Mouse (Mus musculus): ENCODE data around the gene Dyrk1a. TPM values are rescaled to one million over a fixed set of nuclear protein-coding genes. Genes with fewer than 3 reads are reported as not detected.

The Dyrk1a gene
- polyA plus RNA-seq (2015; fragmentation: Nextera tagmentation; extraction: Ambion mirVana), result 8.0 and 8.3 TPM in 2 replicates

DNA sequence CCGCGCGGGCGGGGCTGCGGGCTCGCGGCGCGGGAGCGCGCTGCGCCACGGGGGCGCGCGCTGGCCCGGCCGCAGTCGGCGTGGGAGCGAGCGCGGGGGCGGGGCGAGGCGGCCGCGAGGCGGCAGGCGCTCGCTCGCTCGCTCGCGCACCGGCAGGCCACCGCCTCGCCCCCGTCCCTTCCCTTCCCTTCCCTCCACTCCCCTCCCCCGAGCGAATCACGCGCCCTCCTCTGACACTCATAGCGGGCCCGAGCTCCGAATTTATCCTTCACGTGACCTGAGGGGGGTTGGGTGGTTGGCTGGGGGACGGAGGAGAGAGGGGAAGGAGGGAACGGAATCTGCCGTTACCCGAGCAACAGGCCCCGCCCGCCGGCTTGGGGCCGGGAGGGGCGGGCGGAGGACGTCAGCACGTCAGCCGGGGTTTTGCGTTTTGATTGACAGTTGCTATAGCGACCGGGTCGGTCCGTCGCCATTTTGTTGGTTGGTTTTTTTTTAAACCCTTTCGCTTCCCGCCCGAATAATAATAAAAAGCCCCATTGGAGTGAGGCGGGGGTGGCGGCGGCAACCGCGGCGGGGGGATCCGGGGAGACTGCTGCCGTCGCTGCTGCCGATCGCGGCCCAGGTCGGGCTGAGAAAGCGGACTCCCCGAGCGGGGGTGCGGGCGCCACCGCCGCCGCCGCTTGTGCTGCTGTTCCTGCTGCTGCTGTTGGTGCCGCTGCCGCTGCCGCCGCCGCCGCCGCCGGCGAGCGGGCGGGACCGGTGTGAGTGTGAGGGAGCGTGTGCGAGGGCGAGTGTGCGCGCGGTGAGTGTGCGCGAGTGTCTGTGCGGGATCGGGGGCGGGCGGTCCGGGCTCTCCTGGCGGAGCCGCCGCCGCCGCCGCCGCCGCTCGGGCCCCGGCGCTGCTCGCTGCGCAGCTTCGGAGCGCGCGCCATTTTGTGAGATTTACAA, at the start of gene Dyrk1a:
TSS of gene Dyrk1a (plus strand) at position 782 of the 948 bp plus-strand sequence.
- Histone ChIP-seq H3K27ac (ENCODE audit: low read depth, low read length) (peak within 1 kb of the TSS; percentile 100), H3K4me1 (replicated peaks; ENCODE audit: control insufficient read depth, insufficient read depth, low read length) (peaks cover 6% of the 10 kb centered on the region; the same call in 1 of the 2 replicates), H3K36me3 (ENCODE audit: control insufficient read depth, insufficient read depth) (no peaks in the 10 kb centered on the region), H3K4me2 (replicated peaks; ENCODE audit: low read depth) (peak within 1 kb of the TSS; percentile 74), H3K9ac (ENCODE audit: low read depth, low read length) (peak within 1 kb of the TSS; percentile 99), H3K4me3 (ENCODE audit: low read depth, low read length) (peak within 1 kb of the TSS; percentile 82), H3K9me3 (ENCODE audit: control insufficient read depth) (no peaks in the 10 kb centered on the region), H3K27me3 (replicated peaks; ENCODE audit: control insufficient read depth, insufficient read depth, low read length) (no peaks in the 10 kb centered on the region)
- WGBS, result under 1% methylated on average over 76 of the region's 133 CpGs
- ATAC-seq, result peak; percentile 87
- 0 out of 2 replicates have a peak, but pooled peaks have one; percentile 10 for TF ChIP-seq CTCF (IDR thresholded peaks at IDR 0.05; ENCODE audit: low read depth)

DNA sequence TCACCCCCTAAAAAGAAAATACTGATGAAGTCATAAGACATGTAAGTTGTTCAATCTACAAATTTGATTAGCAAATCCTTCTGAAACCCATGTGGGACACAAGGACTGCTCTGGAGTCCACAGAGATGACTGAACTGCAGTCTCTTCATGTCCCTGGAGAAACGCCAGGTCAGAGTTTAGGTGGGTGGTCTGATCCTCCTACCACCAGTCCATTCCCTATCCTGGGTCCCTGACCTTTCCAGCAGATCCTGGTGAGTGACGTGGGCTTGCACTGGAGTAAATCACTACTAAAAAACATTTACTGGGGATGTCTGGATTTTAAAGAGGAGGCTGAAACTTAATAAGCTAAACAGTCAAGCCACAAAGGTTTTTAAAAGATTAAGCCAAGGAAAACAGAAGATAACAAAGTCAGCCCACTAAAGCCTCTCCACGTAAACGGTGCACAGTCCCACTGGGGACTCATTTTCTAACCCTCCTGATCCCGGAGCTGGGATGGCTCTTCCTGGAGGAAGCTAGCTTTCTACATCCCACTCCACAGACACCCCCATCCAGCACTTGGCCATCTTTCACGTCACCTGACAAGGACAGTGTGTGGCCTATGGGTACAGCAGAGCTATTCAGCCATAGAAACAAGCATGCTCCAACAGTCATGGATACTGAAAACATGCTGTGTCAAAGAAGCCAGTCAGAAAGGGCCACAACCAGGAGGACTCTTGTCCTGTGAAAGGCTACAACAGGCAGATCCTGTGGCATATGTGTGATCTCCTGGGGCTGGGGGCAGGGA, 46.0 kb upstream of the Dyrk1a start:
- H3K27ac ChIP-seq (ENCODE audit: low read depth, low read length), result no peak overlapping the region
- WGBS, result 57% methylated on average over 6 of the region's 6 CpGs
- no peak overlapping the region for H3K9ac ChIP-seq (ENCODE audit: low read depth, low read length)
- H3K4me1 ChIP-seq (replicated peaks; ENCODE audit: control insufficient read depth, insufficient read depth, low read length), result peaks cover 11% of the 10 kb centered on the region; the same call in 1 of the 2 replicates
- H3K9me3 ChIP-seq (ENCODE audit: control insufficient read depth), result no peaks in the 10 kb centered on the region
- no peaks in the 10 kb centered on the region for H3K36me3 ChIP-seq (ENCODE audit: control insufficient read depth, insufficient read depth)
- no peak overlapping the region for H3K4me3 ChIP-seq (ENCODE audit: low read depth, low read length)
- ATAC-seq, result no peak
- H3K4me2 ChIP-seq (replicated peaks; ENCODE audit: low read depth), result no peak overlapping the region
- no peak for TF ChIP-seq CTCF (IDR thresholded peaks at IDR 0.05; ENCODE audit: low read depth)
- H3K27me3 ChIP-seq (replicated peaks; ENCODE audit: control insufficient read depth, insufficient read depth, low read length), result no peaks in the 10 kb centered on the region

DNA sequence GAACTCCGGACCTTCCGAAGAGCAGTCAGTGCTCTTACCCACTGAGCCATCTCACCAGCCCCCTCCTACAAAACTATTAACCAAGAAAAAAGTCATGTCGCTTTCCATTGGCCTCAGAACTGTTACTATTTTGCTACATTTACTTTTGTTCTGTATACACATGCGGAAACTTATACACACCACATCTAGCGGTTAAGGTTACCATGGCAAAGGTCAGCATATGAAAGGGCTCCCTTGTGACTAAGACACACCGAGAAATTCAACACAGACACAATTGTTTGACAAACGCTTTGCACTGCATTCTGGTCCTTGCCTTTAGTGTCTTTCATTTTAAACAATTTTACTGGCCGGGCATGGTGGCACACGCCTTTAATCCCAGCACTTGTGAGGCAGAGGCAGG, 45.1 kb upstream of the Dyrk1a start:
- no peaks in the 10 kb centered on the region for H3K27me3 ChIP-seq (replicated peaks; ENCODE audit: control insufficient read depth, insufficient read depth, low read length)
- 72% methylated on average over 9 of the region's 9 CpGs for WGBS
- ATAC-seq, result no peak
- no peak for TF ChIP-seq CTCF (IDR thresholded peaks at IDR 0.05; ENCODE audit: low read depth)
- H3K27ac ChIP-seq (ENCODE audit: low read depth, low read length), result no peak overlapping the region
- peak overlapping the region; percentile 78 for H3K4me2 ChIP-seq (replicated peaks; ENCODE audit: low read depth)
- no peaks in the 10 kb centered on the region for H3K9me3 ChIP-seq (ENCODE audit: control insufficient read depth)
- no peak overlapping the region for H3K4me3 ChIP-seq (ENCODE audit: low read depth, low read length)
- no peaks in the 10 kb centered on the region for H3K36me3 ChIP-seq (ENCODE audit: control insufficient read depth, insufficient read depth)
- H3K9ac ChIP-seq (ENCODE audit: low read depth, low read length), result no peak overlapping the region
- peaks cover 7% of the 10 kb centered on the region; the same call in 1 of the 2 replicates for H3K4me1 ChIP-seq (replicated peaks; ENCODE audit: control insufficient read depth, insufficient read depth, low read length)

- peak; percentile 55 for ATAC-seq
- Histone ChIP-seq H3K4me1 (replicated peaks; ENCODE audit: control insufficient read depth, insufficient read depth, low read length) (peaks cover 7% of the 10 kb centered on the region; the same call in 1 of the 2 replicates), H3K27me3 (replicated peaks; ENCODE audit: control insufficient read depth, insufficient read depth, low read length) (no peaks in the 10 kb centered on the region), H3K9ac (ENCODE audit: low read depth, low read length) (peak overlapping the region; percentile 78), H3K36me3 (ENCODE audit: control insufficient read depth, insufficient read depth) (no peaks in the 10 kb centered on the region), H3K4me2 (replicated peaks; ENCODE audit: low read depth) (peak overlapping the region; percentile 78), H3K4me3 (ENCODE audit: low read depth, low read length) (peak overlapping the region; percentile 80), H3K27ac (ENCODE audit: low read depth, low read length) (peak overlapping the region; percentile 97), H3K9me3 (ENCODE audit: control insufficient read depth) (no peaks in the 10 kb centered on the region)
- WGBS, result under 1% methylated on average over 23 of the region's 24 CpGs
- no peak for TF ChIP-seq CTCF (IDR thresholded peaks at IDR 0.05; ENCODE audit: low read depth)
Measured at GRCm38 (mm10) chr16:94525955-94526343, 43.9 kb upstream of the Dyrk1a start.

DNA sequence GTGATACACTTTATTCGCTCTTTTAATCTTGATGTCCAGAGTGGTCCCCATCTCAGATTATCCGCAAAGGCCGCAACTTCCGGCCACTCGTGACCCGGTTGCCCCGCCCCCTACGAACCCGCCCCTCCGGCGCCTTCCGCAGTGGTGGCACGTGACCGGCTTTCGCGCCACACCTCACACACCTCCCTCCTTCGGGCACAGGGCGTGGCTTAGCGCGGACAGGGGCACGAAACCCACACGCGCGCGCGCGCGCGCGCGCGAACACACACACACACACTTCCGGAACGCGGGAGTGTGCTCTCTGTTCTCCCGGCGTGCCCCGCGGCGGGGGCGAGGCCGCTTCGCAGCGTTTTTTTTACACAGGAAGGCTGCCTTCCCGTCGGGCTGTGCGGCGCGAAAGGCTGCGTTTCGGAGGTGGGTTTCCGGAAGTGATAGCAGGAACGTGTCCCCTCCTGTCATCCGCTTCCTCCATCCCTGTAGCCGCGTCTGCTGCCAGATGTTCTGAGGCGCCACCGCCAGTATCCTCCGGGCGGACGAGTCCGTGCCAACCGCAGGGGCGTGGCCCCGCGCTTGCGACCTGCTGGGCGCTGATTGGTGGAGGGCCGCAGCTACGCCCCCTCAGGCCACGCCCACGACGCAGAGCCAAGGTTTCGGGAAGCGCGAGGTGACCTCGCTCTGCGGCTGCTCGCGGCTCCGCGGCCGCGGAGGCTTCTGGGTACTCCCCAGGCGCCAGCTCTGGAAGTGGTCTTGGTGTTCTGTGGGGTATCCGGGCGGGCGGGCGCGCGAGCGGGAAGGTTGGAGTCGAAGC, 43.3 kb upstream of the Dyrk1a start, which contains the start of gene Vps26c:
TSS of gene Vps26c (minus strand) at position 487 of the 808 bp plus-strand sequence.
- H3K4me3 ChIP-seq (ENCODE audit: low read depth, low read length), result peak within 1 kb of the TSS; percentile 80
- peak within 1 kb of the TSS; percentile 78 for H3K9ac ChIP-seq (ENCODE audit: low read depth, low read length)
- no peaks in the 10 kb centered on the region for H3K9me3 ChIP-seq (ENCODE audit: control insufficient read depth)
- under 1% methylated on average over 92 of the region's 93 CpGs for WGBS
- TF ChIP-seq CTCF (IDR thresholded peaks at IDR 0.05; ENCODE audit: low read depth), result 0 out of 2 replicates have a peak, but pooled peaks have one; percentile 11
- peak within 1 kb of the TSS; percentile 78 for H3K4me2 ChIP-seq (replicated peaks; ENCODE audit: low read depth)
- H3K27ac ChIP-seq (ENCODE audit: low read depth, low read length), result peak within 1 kb of the TSS; percentile 97
- H3K36me3 ChIP-seq (ENCODE audit: control insufficient read depth, insufficient read depth), result no peaks in the 10 kb centered on the region
- ATAC-seq, result peak; percentile 96
- H3K4me1 ChIP-seq (replicated peaks; ENCODE audit: control insufficient read depth, insufficient read depth, low read length), result peaks cover 7% of the 10 kb centered on the region; the same call in 1 of the 2 replicates
- no peaks in the 10 kb centered on the region for H3K27me3 ChIP-seq (replicated peaks; ENCODE audit: control insufficient read depth, insufficient read depth, low read length)
